Mouse (Mus musculus): Measurements from ENCODE around the gene Ap2m1. TPM values are rescaled to one million over a fixed set of nuclear protein-coding genes. Genes with fewer than 3 reads are reported as not detected.
A peak's percentile ranks its signal among the peaks of the same experiment; 100 is the strongest.

Gene Ap2m1
- polyA plus RNA-seq, 1 experiment from 2014 or later = 631 TPM

DNA sequence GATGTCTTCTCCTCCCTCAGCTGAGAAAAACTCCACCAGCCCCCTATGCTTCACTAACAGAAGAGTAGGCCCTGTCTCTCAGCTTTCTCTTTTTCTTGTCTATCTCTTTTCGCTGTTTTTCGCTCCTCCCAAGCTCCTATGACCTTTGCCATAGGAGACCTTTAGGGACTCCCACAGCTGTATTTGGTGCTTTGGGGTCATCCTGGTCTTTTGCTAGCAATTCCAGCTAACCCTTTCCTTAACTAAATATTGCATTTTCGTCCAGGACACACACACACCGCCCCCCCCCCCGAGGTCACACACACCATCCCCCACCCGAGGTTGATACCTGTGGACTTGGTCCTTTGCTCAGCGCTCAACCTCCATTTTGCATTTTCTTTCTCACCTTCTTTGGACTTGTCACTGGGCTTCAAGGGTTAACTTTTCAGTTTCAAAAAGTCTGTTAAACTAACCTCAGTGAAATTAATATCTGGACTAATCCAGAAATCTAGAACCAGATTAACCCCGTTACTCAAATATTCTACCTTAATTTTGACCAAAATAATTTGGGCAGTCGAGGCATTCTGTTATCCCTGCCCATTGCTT is 895 bp downstream of the Ap2m1 start:
- peaks cover 20% of the 10 kb centered on the region for H3K36me3 ChIP-seq (ENCODE audit: control insufficient read depth, insufficient read depth, low read length)
- H3K4me1 ChIP-seq (ENCODE audit: control insufficient read depth, insufficient read depth, low read length) = peaks cover 5% of the 10 kb centered on the region; the same call in 1 of the 2 replicates
- peak overlapping the region; percentile 83 for H3K9ac ChIP-seq (ENCODE audit: low read length)
- peak overlapping the region; percentile 81 for H3K4me3 ChIP-seq (ENCODE audit: low read depth, low read length)
- DNase-seq (ENCODE audit: low spot score) (no peak), ATAC-seq (ENCODE audit: insufficient number of reproducible peaks, low FRiP score, low TSS enrichment, low read depth) (no peak)
- no peaks in the 10 kb centered on the region for H3K9me3 ChIP-seq (ENCODE audit: control insufficient read depth, low read length)
- H3K4me2 ChIP-seq (ENCODE audit: low read depth, severe bottlenecking) = peak overlapping the region; percentile 76
- WGBS = 34% methylated on average over 9 of the region's 9 CpGs
- no peaks in the 10 kb centered on the region for H3K27me3 ChIP-seq (ENCODE audit: control insufficient read depth, insufficient read depth, low read length)
- no peak overlapping the region for H3K27ac ChIP-seq (replicated peaks; ENCODE audit: low read depth, low read length)

DNA sequence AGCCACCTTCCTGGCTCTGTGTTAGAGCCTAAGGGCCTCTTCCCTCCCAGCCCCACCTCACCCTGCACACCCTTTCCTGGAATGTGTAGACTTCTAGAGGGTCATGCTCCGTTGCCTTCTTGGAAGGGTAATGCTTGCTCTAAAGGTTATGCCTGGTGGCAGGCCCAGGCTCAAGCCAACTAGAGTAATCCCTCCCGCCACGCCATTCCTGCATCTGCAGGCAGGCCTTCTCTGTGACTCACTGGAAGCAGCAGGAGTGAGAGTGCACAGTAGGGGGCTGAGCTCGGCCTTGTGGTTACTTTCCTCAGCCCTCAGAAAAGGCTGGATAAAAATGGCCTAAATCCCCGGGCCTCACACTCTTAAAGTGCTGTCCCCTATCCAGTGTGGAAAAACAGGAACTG is 1.8 kb downstream of the Ap2m1 start:
- Histone ChIP-seq H3K9ac (ENCODE audit: low read length) (no peak overlapping the region; the same call in 1 of the 2 replicates), H3K36me3 (ENCODE audit: control insufficient read depth, insufficient read depth, low read length) (peaks cover 23% of the 10 kb centered on the region; the same call in 1 of the 2 replicates), H3K4me1 (ENCODE audit: control insufficient read depth, insufficient read depth, low read length) (peaks cover 5% of the 10 kb centered on the region; the same call in 1 of the 2 replicates), H3K9me3 (ENCODE audit: control insufficient read depth, low read length) (no peaks in the 10 kb centered on the region), H3K4me3 (ENCODE audit: low read depth, low read length) (no peak overlapping the region), H3K27me3 (ENCODE audit: control insufficient read depth, insufficient read depth, low read length) (no peaks in the 10 kb centered on the region), H3K27ac (replicated peaks; ENCODE audit: low read depth, low read length) (no peak overlapping the region), H3K4me2 (ENCODE audit: low read depth, severe bottlenecking) (peak overlapping the region; percentile 76; the same call in 1 of the 2 replicates)
- WGBS = 35% methylated on average over 5 of the region's 5 CpGs
- ATAC-seq (ENCODE audit: insufficient number of reproducible peaks, low FRiP score, low TSS enrichment, low read depth) (no peak), DNase-seq (ENCODE audit: low spot score) (no peak)

DNA sequence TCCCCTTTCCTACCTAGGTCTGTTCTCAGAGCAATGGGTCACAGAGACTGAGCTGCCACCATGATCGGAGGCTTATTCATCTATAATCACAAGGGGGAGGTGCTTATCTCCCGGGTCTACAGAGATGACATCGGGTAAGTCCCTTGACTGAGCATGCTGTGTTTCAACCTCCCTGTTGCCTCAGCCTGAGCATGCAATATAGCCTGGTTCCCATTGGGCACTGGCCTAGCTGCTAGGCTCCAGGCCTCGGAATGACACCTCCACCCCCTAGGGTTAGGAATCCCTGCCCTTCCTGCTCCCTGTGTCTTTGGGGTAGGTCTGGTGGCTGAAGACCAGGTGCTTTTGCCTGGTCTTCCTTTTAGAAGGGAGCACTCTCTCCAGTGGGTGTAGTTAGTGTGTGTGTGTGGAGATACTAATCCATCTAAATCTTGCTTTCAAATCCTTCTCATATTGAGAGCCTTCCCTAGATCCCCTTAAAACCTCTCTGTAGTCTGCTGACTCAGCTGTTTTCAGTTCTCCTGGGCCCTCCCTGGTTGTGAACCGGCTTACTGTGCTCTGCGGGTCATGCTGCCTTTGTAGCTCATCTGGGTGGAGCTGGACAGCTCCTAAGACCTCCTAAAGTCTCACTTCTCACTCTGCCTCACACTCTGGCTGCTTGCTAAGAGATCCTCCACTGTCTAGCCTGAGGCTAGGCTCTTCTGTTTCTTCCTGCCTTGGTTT is 2.5 kb downstream of the Ap2m1 start:
- peak overlapping the region; percentile 10; the same call in 1 of the 2 replicates for H3K4me2 ChIP-seq (ENCODE audit: low read depth, severe bottlenecking)

DNA sequence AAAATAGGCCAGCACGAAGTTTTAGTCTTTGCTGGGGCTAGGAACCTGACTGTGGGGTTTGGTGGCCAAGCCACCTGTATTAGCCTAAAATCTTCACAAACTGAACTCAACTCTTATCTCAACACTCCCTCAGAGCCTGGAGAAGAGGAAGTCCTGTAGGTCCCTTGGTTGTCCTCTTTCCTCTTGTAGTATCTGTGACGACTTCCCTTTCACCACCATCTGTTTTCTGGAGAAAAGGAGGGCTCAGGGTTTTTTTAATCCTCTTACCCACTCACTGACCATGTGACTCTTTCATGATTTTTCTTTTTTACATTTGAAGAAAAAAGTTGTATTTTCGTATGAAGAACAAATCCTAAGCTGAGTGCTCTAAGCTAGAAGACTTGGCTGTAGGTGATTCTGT is 4.4 kb downstream of the Ap2m1 start:
- Histone ChIP-seq H3K27me3 (ENCODE audit: control insufficient read depth, insufficient read depth, low read length) (no peaks in the 10 kb centered on the region), H3K4me2 (ENCODE audit: low read depth, severe bottlenecking) (no peak overlapping the region), H3K36me3 (ENCODE audit: control insufficient read depth, insufficient read depth, low read length) (peaks cover 35% of the 10 kb centered on the region), H3K27ac (replicated peaks; ENCODE audit: low read depth, low read length) (no peak overlapping the region), H3K9me3 (ENCODE audit: control insufficient read depth, low read length) (no peaks in the 10 kb centered on the region), H3K4me1 (ENCODE audit: control insufficient read depth, insufficient read depth, low read length) (peaks cover 5% of the 10 kb centered on the region; the same call in 1 of the 2 replicates), H3K4me3 (ENCODE audit: low read depth, low read length) (no peak overlapping the region), H3K9ac (ENCODE audit: low read length) (no peak overlapping the region)
- ATAC-seq (ENCODE audit: insufficient number of reproducible peaks, low FRiP score, low TSS enrichment, low read depth) = no peak
- 89% methylated on average over 3 of the region's 3 CpGs for WGBS
- DNase-seq (ENCODE audit: low spot score) = no peak

More for the DNA sequence above, 2.5 kb downstream of the Ap2m1 start:
- Histone ChIP-seq H3K36me3 (ENCODE audit: control insufficient read depth, insufficient read depth, low read length) (peaks cover 27% of the 10 kb centered on the region; the same call in 1 of the 2 replicates), H3K27ac (replicated peaks; ENCODE audit: low read depth, low read length) (no peak overlapping the region), H3K9me3 (ENCODE audit: control insufficient read depth, low read length) (no peaks in the 10 kb centered on the region), H3K4me1 (ENCODE audit: control insufficient read depth, insufficient read depth, low read length) (peaks cover 5% of the 10 kb centered on the region; the same call in 1 of the 2 replicates), H3K27me3 (ENCODE audit: control insufficient read depth, insufficient read depth, low read length) (no peaks in the 10 kb centered on the region), H3K4me3 (ENCODE audit: low read depth, low read length) (no peak overlapping the region), H3K9ac (ENCODE audit: low read length) (peak overlapping the region; percentile 44; the same call in 1 of the 2 replicates)
- 59% methylated on average over 6 of the region's 6 CpGs for WGBS
- ATAC-seq (ENCODE audit: insufficient number of reproducible peaks, low FRiP score, low TSS enrichment, low read depth) = no peak
- no peak for DNase-seq (ENCODE audit: low spot score)

DNA sequence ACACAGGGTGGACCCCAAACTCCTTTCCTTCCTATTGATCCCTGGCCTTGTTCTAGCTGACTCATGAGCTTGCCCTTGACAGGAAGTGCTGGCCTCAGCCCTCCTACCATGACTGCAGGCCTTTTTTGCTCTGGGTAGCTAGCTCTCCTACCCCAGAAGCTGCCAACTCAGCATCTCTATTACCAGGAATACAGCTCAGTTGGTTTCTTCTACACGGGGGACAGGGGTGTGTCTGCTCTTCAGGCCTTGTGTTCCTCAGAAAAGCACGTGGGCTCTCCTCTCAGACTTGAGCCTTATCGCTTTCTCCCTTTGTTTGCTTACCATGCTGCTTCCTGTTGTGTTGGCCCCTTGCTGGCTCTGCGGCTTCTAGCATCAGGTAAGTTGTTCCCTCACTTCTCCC is 5.2 kb downstream of the Ap2m1 start:
- Histone ChIP-seq H3K4me3 (ENCODE audit: low read depth, low read length) (no peak overlapping the region), H3K27me3 (ENCODE audit: control insufficient read depth, insufficient read depth, low read length) (no peaks in the 10 kb centered on the region), H3K9ac (ENCODE audit: low read length) (no peak overlapping the region), H3K9me3 (ENCODE audit: control insufficient read depth, low read length) (no peaks in the 10 kb centered on the region), H3K36me3 (ENCODE audit: control insufficient read depth, insufficient read depth, low read length) (peaks cover 35% of the 10 kb centered on the region), H3K27ac (replicated peaks; ENCODE audit: low read depth, low read length) (no peak overlapping the region), H3K4me2 (ENCODE audit: low read depth, severe bottlenecking) (no peak overlapping the region), H3K4me1 (ENCODE audit: control insufficient read depth, insufficient read depth, low read length) (peaks cover 5% of the 10 kb centered on the region; the same call in 1 of the 2 replicates)
- ATAC-seq (ENCODE audit: insufficient number of reproducible peaks, low FRiP score, low TSS enrichment, low read depth) (no peak), DNase-seq (ENCODE audit: low spot score) (no peak)
- WGBS = 93% methylated on average over 4 of the region's 4 CpGs

DNA sequence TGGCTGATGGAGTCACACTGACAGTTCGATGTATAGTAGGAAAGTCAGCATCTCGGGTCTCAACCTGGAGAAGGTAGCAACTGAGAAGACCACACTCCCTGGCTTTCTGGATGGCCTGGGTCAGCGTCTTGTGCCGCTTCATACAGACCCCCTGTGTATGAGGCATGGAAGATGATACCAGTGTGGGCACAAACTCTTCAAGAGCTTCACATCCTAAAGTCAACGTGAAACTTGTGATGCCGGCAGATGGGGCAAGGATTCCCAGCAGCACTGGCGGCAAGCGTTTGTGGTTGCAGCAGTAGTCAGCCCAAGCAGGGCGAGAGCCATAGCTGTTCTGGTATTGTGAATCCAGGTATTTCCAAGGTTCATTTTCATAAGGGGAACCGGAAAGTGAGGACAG is 10.4 kb downstream of the Ap2m1 start:
- no peak for DNase-seq (ENCODE audit: low spot score)
- WGBS = 91% methylated on average over 10 of the region's 10 CpGs
- Histone ChIP-seq H3K4me2 (ENCODE audit: low read depth, severe bottlenecking) (no peak overlapping the region), H3K4me3 (ENCODE audit: low read depth, low read length) (no peak overlapping the region), H3K4me1 (ENCODE audit: control insufficient read depth, insufficient read depth, low read length) (peaks cover 4% of the 10 kb centered on the region), H3K27ac (replicated peaks; ENCODE audit: low read depth, low read length) (no peak overlapping the region), H3K9me3 (ENCODE audit: control insufficient read depth, low read length) (no peaks in the 10 kb centered on the region), H3K36me3 (ENCODE audit: control insufficient read depth, insufficient read depth, low read length) (peaks cover 25% of the 10 kb centered on the region), H3K27me3 (ENCODE audit: control insufficient read depth, insufficient read depth, low read length) (no peaks in the 10 kb centered on the region), H3K9ac (ENCODE audit: low read length) (no peak overlapping the region)
- ATAC-seq (ENCODE audit: insufficient number of reproducible peaks, low FRiP score, low TSS enrichment, low read depth) = no peak

DNA sequence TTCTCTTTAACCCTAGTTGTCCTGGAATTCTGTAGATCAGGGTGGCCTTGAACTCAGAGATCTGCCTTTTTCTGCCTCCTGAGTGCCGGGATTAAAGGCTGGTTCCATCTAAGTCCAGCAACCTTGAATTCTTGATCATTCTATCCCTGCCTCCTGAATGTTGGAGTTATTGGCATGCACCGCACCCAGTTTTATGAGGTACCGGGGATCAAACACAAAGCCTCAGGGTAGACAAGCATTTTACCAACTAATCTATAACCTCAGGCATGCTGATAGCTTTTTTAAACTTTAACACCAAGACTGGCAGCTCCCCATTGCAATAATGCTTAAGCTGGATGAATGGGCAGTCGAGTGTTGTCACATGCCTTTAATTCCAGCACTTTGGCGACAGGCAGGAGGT is 12.1 kb downstream of the Ap2m1 start:
- H3K9ac ChIP-seq (ENCODE audit: low read length) = peak overlapping the region; percentile 34; the same call in 1 of the 2 replicates
- H3K36me3 ChIP-seq (ENCODE audit: control insufficient read depth, insufficient read depth, low read length) = peaks cover 24% of the 10 kb centered on the region
- DNase-seq (ENCODE audit: low spot score) = no peak
- no peaks in the 10 kb centered on the region for H3K27me3 ChIP-seq (ENCODE audit: control insufficient read depth, insufficient read depth, low read length)
- no peak overlapping the region for H3K4me3 ChIP-seq (ENCODE audit: low read depth, low read length)
- H3K4me2 ChIP-seq (ENCODE audit: low read depth, severe bottlenecking) = peak overlapping the region; percentile 90
- no peak overlapping the region for H3K27ac ChIP-seq (replicated peaks; ENCODE audit: low read depth, low read length)
- H3K4me1 ChIP-seq (ENCODE audit: control insufficient read depth, insufficient read depth, low read length) = peaks cover 4% of the 10 kb centered on the region
- WGBS = 50% methylated on average over 5 of the region's 5 CpGs
- no peaks in the 10 kb centered on the region for H3K9me3 ChIP-seq (ENCODE audit: control insufficient read depth, low read length)
- ATAC-seq (ENCODE audit: insufficient number of reproducible peaks, low FRiP score, low TSS enrichment, low read depth) = no peak

DNA sequence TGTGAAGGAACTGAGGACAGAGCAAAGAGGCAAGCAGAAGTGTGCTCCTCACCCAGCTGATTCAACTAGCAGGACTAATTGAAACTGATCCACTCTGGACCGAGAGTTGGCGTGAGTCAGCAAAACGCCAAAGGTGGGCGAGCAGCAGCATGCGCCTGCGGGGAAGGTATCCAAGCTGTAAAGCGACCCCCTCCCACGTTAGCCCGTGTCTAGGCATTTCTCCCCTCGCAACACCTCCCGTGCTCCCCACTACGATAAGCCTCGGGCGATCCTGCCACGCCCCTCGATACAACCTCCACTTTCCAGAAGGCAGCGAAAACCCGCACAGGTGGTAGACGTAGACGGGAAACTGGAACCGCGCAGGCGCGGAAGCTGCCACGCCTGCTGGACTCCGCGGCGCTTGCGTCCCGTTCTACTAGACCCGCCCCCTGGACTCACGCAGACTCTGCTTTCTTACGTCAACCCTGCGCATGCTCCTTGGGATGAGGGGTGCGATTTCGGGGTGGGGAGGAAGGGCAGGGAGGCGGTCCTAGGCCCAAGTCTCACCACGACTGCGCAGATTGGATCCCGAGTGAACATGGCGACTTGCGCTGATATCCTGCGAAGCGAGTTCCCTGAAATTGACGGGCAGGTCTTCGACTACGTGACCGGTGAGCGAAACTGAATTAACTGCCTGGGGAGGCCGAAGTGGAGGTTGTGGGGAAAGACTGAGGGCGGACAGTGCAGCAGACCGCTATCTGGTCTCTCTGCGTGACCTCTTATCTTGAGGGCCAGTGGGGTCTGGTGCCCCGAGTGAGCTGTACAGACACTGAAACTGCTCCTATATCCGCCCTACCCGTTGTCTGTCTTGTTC is 13.0 kb downstream of the Ap2m1 start, which contains the start of gene Abcf3:
Abcf3 (plus strand) TSS at position 482 of the 853 bp plus-strand sequence.
- peak; percentile 97 for ATAC-seq (ENCODE audit: insufficient number of reproducible peaks, low FRiP score, low TSS enrichment, low read depth)
- Histone ChIP-seq H3K36me3 (ENCODE audit: control insufficient read depth, insufficient read depth, low read length) (peaks cover 24% of the 10 kb centered on the region), H3K4me3 (ENCODE audit: low read depth, low read length) (peak within 1 kb of the TSS; percentile 84), H3K4me1 (ENCODE audit: control insufficient read depth, insufficient read depth, low read length) (peaks cover 4% of the 10 kb centered on the region), H3K9ac (ENCODE audit: low read length) (peak within 1 kb of the TSS; percentile 76), H3K27me3 (ENCODE audit: control insufficient read depth, insufficient read depth, low read length) (no peaks in the 10 kb centered on the region), H3K27ac (replicated peaks; ENCODE audit: low read depth, low read length) (no peak within 1 kb of the TSS), H3K9me3 (ENCODE audit: control insufficient read depth, low read length) (no peaks in the 10 kb centered on the region), H3K4me2 (ENCODE audit: low read depth, severe bottlenecking) (peak within 1 kb of the TSS; percentile 90)
- peak; percentile 97 for DNase-seq (ENCODE audit: low spot score)
- WGBS = under 1% methylated on average over 56 of the region's 56 CpGs
